In the genomic region with DNA sequence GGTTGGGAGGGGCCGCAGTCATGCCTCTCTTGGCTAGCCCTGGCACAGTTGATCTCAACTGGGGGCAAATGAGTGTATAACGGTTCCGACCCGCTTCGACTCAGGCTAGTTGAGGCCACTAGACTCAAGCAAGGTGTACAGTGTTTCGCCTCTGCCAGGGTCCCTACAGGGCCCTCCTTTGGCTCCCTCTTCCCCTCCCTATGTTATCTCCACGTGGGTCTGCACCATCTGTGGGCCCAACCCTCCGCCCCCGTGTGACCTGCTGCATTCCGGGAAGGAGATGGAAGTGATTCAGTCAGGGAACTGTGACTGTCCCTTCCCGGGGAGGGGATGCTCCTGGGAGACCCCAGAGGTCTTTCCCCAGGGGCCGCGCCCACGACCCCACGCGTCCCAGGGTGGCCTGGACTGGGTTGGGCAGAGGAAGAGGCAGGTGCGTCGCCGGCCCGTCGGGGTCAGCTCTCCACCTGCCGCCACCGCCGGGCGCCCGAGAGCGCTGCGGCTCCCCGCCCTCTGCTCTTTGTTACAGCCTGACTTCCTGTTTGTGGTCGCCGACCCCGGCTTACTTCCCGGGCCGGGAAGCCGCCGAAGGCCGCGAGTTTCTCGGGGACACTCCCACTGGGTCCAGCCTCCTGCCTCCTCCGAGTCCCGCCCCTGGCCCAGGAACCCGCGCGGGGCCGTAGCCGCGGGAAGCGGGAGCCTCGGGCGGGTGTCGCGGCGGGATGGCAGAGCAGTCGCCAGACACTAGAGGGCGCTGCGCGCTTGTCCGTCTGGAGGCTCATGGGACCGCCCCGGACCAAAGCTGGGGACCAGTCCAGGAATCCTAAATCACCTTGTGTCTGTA, we compare ENCODE assay signal across 8 mouse cellular contexts. TPM values are rescaled to one million over a fixed set of nuclear protein-coding genes. Genes with fewer than 3 reads are reported as not detected.
A peak's percentile ranks its signal among the peaks of the same experiment; 100 is the strongest.
DNase-seq lines count a peak whose midpoint lies in the region; ATAC-seq lines count a peak whose summit lies in the region.

No protein-coding gene starts in this region.

- no peaks in the 10 kb centered on the region for H3K27me3 ChIP-seq in intestine, embryonic 14.5 days (replicated peaks; ENCODE audit: control insufficient read depth, insufficient read depth, low read length)

- no peaks in the 10 kb centered on the region for H3K9me3 ChIP-seq in intestine, embryonic 14.5 days (ENCODE audit: control insufficient read depth, low read length)

- H3K4me2 ChIP-seq in intestine, embryonic 14.5 days (ENCODE audit: low read length), result peak overlapping the region; percentile 69

- peak overlapping the region; percentile 53 for H3K9ac ChIP-seq in intestine, embryonic 14.5 days (ENCODE audit: low read length)

- WGBS in intestine, embryonic 14.5 days, result 7% methylated on average over 59 of the region's 60 CpGs

- ATAC-seq in activated CD4-positive, CD25-positive, alpha-beta regulatory T cell, adult 4 months, result peak; percentile 87
- peak; percentile 86 for ATAC-seq in intestine, embryonic 14.5 days (replicated peaks; ENCODE audit: low FRiP score, low TSS enrichment, low read depth)
- peak; percentile 89 for ATAC-seq in megakaryocyte-erythroid progenitor cell, adult 5-6 weeks (replicated peaks; ENCODE audit: low FRiP score, low TSS enrichment, poor library complexity, severe bottlenecking)

- H3K4me3 ChIP-seq in intestine, embryonic 14.5 days (ENCODE audit: low read depth, low read length), result peak overlapping the region; percentile 52

- peak; percentile 87 for DNase-seq in embryo, embryonic 10 days (ENCODE audit: low spot score)
- peak; percentile 91 for DNase-seq in gastrocnemius, postnatal 14 days
- peak; percentile 95 for DNase-seq in intestine, embryonic 14.5 days (ENCODE audit: low spot score)
- peak; percentile 62 to 82 for DNase-seq in left cerebral cortex, postnatal 14 days (ENCODE audit: low spot score in 2 of 2)
- DNase-seq in right cerebral cortex, postnatal 14 days, result peak; percentile 86
- DNase-seq in urinary bladder, postnatal 25 days (ENCODE audit: low spot score), result peak; percentile 90

- H3K4me1 ChIP-seq in intestine, embryonic 14.5 days (replicated peaks; ENCODE audit: control insufficient read depth, insufficient read depth, low read length), result 0 out of 2 replicates have a peak, but pooled peaks cover 6% of the 10 kb centered on the region

- peak overlapping the region; percentile 59; the same call in 1 of the 2 replicates for H3K27ac ChIP-seq in intestine, embryonic 14.5 days (ENCODE audit: low read depth)

- no peaks in the 10 kb centered on the region for H3K36me3 ChIP-seq in intestine, embryonic 14.5 days (ENCODE audit: control insufficient read depth, insufficient read depth, low read length)

- intact Hi-C loops in gastrocnemius, postnatal 14 days (cut with DNase I; ENCODE audit: low total_unique reads), result loop anchor here (5.0 kb wide), 2 partner anchors 35 to 75 kb away; no protein-coding TSS in a partner anchor
- intact Hi-C loops in left cerebral cortex, postnatal 14 days (cut with DNase I), result loop anchor here (5.0 kb wide), 2 partner anchors 40 to 75 kb away; no protein-coding TSS in a partner anchor

RNA-seq across cellular contexts. Expression of a gene that starts 12.1 kb away (rescaled TPM):
- not detected for polyA plus RNA-seq in activated CD4-positive, CD25-positive, alpha-beta regulatory T cell, adult 4 months (2017; shearing (Covaris generic))
- 10 to 100 TPM; 10.4 to 12.9 TPM for total RNA-seq in gastrocnemius, postnatal 14 days (2021)
- polyA plus RNA-seq in intestine, embryonic 14.5 days (2014; fragmentation: Nextera tagmentation; extraction: Ambion mirVana), result 6.9 and 7.1 TPM in 2 replicates
- 1 to 10 TPM; 4.0 to 5.0 TPM for total RNA-seq in left cerebral cortex, postnatal 14 days (2021)
- not detected in 2 replicates for total RNA-seq in megakaryocyte-erythroid progenitor cell, adult 5-6 weeks (2014; fragmentation: Nextera tagmentation)
- not detected in 2 replicates for total RNA-seq in megakaryocyte-erythroid progenitor cell, adult 5-6 weeks (2017)

RNA-seq across cellular contexts. Expression of a gene that starts 13.4 kb away (rescaled TPM):
- polyA plus RNA-seq in activated CD4-positive, CD25-positive, alpha-beta regulatory T cell, adult 4 months (2017; shearing (Covaris generic)), result not detected
- 10 to 100 TPM; 10.5 to 47.4 TPM for total RNA-seq in gastrocnemius, postnatal 14 days (2021)
- polyA plus RNA-seq in intestine, embryonic 14.5 days (2014; fragmentation: Nextera tagmentation; extraction: Ambion mirVana), result 1.6 and 1.7 TPM in 2 replicates
- 1 to 10 TPM; 8.9 to 9.0 TPM for total RNA-seq in left cerebral cortex, postnatal 14 days (2021)
- total RNA-seq in megakaryocyte-erythroid progenitor cell, adult 5-6 weeks (2014; fragmentation: Nextera tagmentation), result not detected in 2 replicates
- total RNA-seq in megakaryocyte-erythroid progenitor cell, adult 5-6 weeks (2017), result not detected in 2 replicates

RNA-seq across cellular contexts. Expression of a gene that starts 49.1 kb away (rescaled TPM):
- polyA plus RNA-seq in activated CD4-positive, CD25-positive, alpha-beta regulatory T cell, adult 4 months (2017; shearing (Covaris generic)), result 1 to 10 TPM; 4.7 to 7.1 TPM
- 1 to 10 TPM; 8.3 to 8.9 TPM for total RNA-seq in gastrocnemius, postnatal 14 days (2021)
- 14.1 and 14.8 TPM in 2 replicates for polyA plus RNA-seq in intestine, embryonic 14.5 days (2014; fragmentation: Nextera tagmentation; extraction: Ambion mirVana)
- 10 to 100 TPM; 40.2 to 40.5 TPM for total RNA-seq in left cerebral cortex, postnatal 14 days (2021)
- total RNA-seq in megakaryocyte-erythroid progenitor cell, adult 5-6 weeks (2014; fragmentation: Nextera tagmentation), result 9.0 and 13.1 TPM in 2 replicates
- total RNA-seq in megakaryocyte-erythroid progenitor cell, adult 5-6 weeks (2017), result 6.5 and 12.4 TPM in 2 replicates

Comparison
In these comparisons a context has a peak if more than half of its experiments do, and no peak if none do; other contexts are left out.
1. Peak in every context shown above with its lines: DNase-seq, ATAC-seq, H3K4me3 ChIP-seq and H3K27ac ChIP-seq.
2. RNA of a gene that starts 12.1 kb away (total RNA-seq): 10.4 to 12.9 TPM in gastrocnemius, postnatal 14 days and 4.0 to 5.0 TPM in left cerebral cortex, postnatal 14 days; not detected in megakaryocyte-erythroid progenitor cell, adult 5-6 weeks; every median in the first group is over 4 times any median in the second.
3. RNA of a gene that starts 13.4 kb away (total RNA-seq): 10.5 to 47.4 TPM in gastrocnemius, postnatal 14 days and 8.9 to 9.0 TPM in left cerebral cortex, postnatal 14 days; not detected in megakaryocyte-erythroid progenitor cell, adult 5-6 weeks; every median in the first group is over 4 times any median in the second.